Mouse (Mus musculus): ENCODE data around the gene Ctnna2. TPM values are rescaled to one million over a fixed set of nuclear protein-coding genes. Genes with fewer than 3 reads are reported as not detected.

Gene Ctnna2
- 0.10 TPM in 1 of 3 replicates, not detected in the others for total RNA-seq (2017)

GRCm38 (mm10) chr6:77979241-77979961 lies at the start of gene Ctnna2:
Gene Ctnna2, minus strand, starts transcription at chr6:77979699.
- ATAC-seq (replicated peaks; ENCODE audit: insufficient number of reproducible peaks, low FRiP score, low TSS enrichment, poor library complexity, severe bottlenecking) = no peak

GRCm38 (mm10) chr6:77980137-77981052 lies 896 bp upstream of the Ctnna2 start:
- ATAC-seq (replicated peaks; ENCODE audit: insufficient number of reproducible peaks, low FRiP score, low TSS enrichment, poor library complexity, severe bottlenecking) = no peak

- no peak for ATAC-seq (replicated peaks; ENCODE audit: insufficient number of reproducible peaks, low FRiP score, low TSS enrichment, poor library complexity, severe bottlenecking)
These were observed 841 bp downstream of the Ctnna2 start for GRCm38 (mm10) chr6:77978476-77979240.

GRCm38 (mm10) chr6:77970545-77971242 lies 8.8 kb downstream of the Ctnna2 start:
- ATAC-seq (replicated peaks; ENCODE audit: insufficient number of reproducible peaks, low FRiP score, low TSS enrichment, poor library complexity, severe bottlenecking) = no peak

- ATAC-seq (replicated peaks; ENCODE audit: insufficient number of reproducible peaks, low FRiP score, low TSS enrichment, poor library complexity, severe bottlenecking) = no peak
These were observed 9.7 kb downstream of the Ctnna2 start for GRCm38 (mm10) chr6:77969774-77970173.

- no peak for ATAC-seq (replicated peaks; ENCODE audit: insufficient number of reproducible peaks, low FRiP score, low TSS enrichment, poor library complexity, severe bottlenecking)
These were observed 17.5 kb downstream of the Ctnna2 start for GRCm38 (mm10) chr6:77962011-77962410.

GRCm38 (mm10) chr6:77951276-77951675 lies 28.2 kb downstream of the Ctnna2 start:
- no peak for ATAC-seq (replicated peaks; ENCODE audit: insufficient number of reproducible peaks, low FRiP score, low TSS enrichment, poor library complexity, severe bottlenecking)

- ATAC-seq (replicated peaks; ENCODE audit: insufficient number of reproducible peaks, low FRiP score, low TSS enrichment, poor library complexity, severe bottlenecking) = no peak
These were observed 28.8 kb downstream of the Ctnna2 start for GRCm38 (mm10) chr6:77950690-77951089.

- no peak for ATAC-seq (replicated peaks; ENCODE audit: insufficient number of reproducible peaks, low FRiP score, low TSS enrichment, poor library complexity, severe bottlenecking)
These were observed 50.1 kb downstream of the Ctnna2 start for GRCm38 (mm10) chr6:77929375-77929774.

GRCm38 (mm10) chr6:77873150-77873549 lies 106.3 kb downstream of the Ctnna2 start:
- no peak for ATAC-seq (replicated peaks; ENCODE audit: insufficient number of reproducible peaks, low FRiP score, low TSS enrichment, poor library complexity, severe bottlenecking)

- ATAC-seq (replicated peaks; ENCODE audit: insufficient number of reproducible peaks, low FRiP score, low TSS enrichment, poor library complexity, severe bottlenecking) = no peak
These were observed 110.2 kb downstream of the Ctnna2 start for GRCm38 (mm10) chr6:77869313-77869712.

GRCm38 (mm10) chr6:77868119-77868518 lies 111.4 kb downstream of the Ctnna2 start:
- ATAC-seq (replicated peaks; ENCODE audit: insufficient number of reproducible peaks, low FRiP score, low TSS enrichment, poor library complexity, severe bottlenecking) = no peak

GRCm38 (mm10) chr6:77863379-77863778 lies 116.1 kb downstream of the Ctnna2 start:
- ATAC-seq (replicated peaks; ENCODE audit: insufficient number of reproducible peaks, low FRiP score, low TSS enrichment, poor library complexity, severe bottlenecking) = no peak

- no peak for ATAC-seq (replicated peaks; ENCODE audit: insufficient number of reproducible peaks, low FRiP score, low TSS enrichment, poor library complexity, severe bottlenecking)
These were observed 116.7 kb downstream of the Ctnna2 start for GRCm38 (mm10) chr6:77862781-77863180.

- no peak for ATAC-seq (replicated peaks; ENCODE audit: insufficient number of reproducible peaks, low FRiP score, low TSS enrichment, poor library complexity, severe bottlenecking)
These were observed 130.1 kb downstream of the Ctnna2 start for GRCm38 (mm10) chr6:77849438-77849837.

GRCm38 (mm10) chr6:77848796-77849195 lies 130.7 kb downstream of the Ctnna2 start:
- ATAC-seq (replicated peaks; ENCODE audit: insufficient number of reproducible peaks, low FRiP score, low TSS enrichment, poor library complexity, severe bottlenecking) = no peak

GRCm38 (mm10) chr6:77847651-77848050 lies 131.8 kb downstream of the Ctnna2 start:
- no peak for ATAC-seq (replicated peaks; ENCODE audit: insufficient number of reproducible peaks, low FRiP score, low TSS enrichment, poor library complexity, severe bottlenecking)

GRCm38 (mm10) chr6:77839076-77839475 lies 140.4 kb downstream of the Ctnna2 start:
- ATAC-seq (replicated peaks; ENCODE audit: insufficient number of reproducible peaks, low FRiP score, low TSS enrichment, poor library complexity, severe bottlenecking) = no peak

All from monocyte, adult 5-6 weeks (primary cell).